Mouse (Mus musculus): ENCODE data around the gene Fndc3b.

DNA sequence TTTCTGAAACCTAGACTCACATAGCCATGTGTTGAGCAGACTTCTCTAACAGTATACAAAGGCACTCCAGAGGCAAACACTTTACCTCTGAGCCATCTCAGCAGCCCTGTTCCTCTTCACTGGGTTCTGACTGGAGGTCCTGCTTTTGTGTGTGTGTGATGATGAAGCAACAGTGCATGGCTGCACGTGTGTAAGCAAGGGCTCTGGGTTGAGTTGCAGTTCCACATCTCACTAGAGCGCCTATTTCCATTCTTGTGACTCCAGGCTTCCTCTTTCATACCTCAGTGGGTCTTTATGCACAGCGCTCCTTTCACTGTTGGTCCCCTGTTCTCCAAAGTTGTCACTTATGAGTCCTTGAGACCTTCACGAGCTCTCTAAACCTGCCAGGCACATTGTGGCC, 261.7 kb downstream of the Fndc3b start:
- TF ChIP-seq POLR2A (IDR thresholded peaks at IDR 0.05; ENCODE audit: low read depth, low read length), result no peak
- no peak for TF ChIP-seq CTCF (conservative IDR thresholded peaks at IDR 0.05; ENCODE audit: insufficient read depth, insufficient read length, low read depth, low read length)

Measured in kidney, adult 2 months (tissue).